Mouse (Mus musculus): ENCODE data around the gene Teddm1a. TPM values are rescaled to one million over a fixed set of nuclear protein-coding genes. Genes with fewer than 3 reads are reported as not detected.

Gene Teddm1a
- polyA plus RNA-seq, 1 experiment from 2014 or later, result not detected

- Histone ChIP-seq H3K27me3 (ENCODE audit: control insufficient read depth, insufficient read depth, low read length) (no peaks in the 10 kb centered on the region), H3K36me3 (ENCODE audit: control insufficient read depth, insufficient read depth, low read length) (peaks cover 26% of the 10 kb centered on the region), H3K4me1 (replicated peaks; ENCODE audit: control insufficient read depth, insufficient read depth, low read length) (no peaks in the 10 kb centered on the region), H3K9ac (ENCODE audit: low read length) (no peak overlapping the region), H3K4me3 (ENCODE audit: low read depth, low read length) (no peak overlapping the region), H3K4me2 (ENCODE audit: low read depth, low read length, severe bottlenecking) (no peak overlapping the region), H3K9me3 (ENCODE audit: control insufficient read depth, low read length) (no peaks in the 10 kb centered on the region; the same call in 1 of the 2 replicates), H3K27ac (ENCODE audit: low read depth, low read length) (no peak overlapping the region)
- no peak for ATAC-seq (replicated peaks; ENCODE audit: low FRiP score)
- 96% methylated on average over 9 of the region's 9 CpGs for WGBS
- DNase-seq (ENCODE audit: low spot score), result no peak
These were observed 18.4 kb downstream of the Teddm1a start for GRCm38 (mm10) chr1:153909963-153910291.

GRCm38 (mm10) chr1:153910423-153910822 lies 18.9 kb downstream of the Teddm1a start:
- no peak overlapping the region for H3K9ac ChIP-seq (ENCODE audit: low read length)
- H3K4me1 ChIP-seq (replicated peaks; ENCODE audit: control insufficient read depth, insufficient read depth, low read length), result no peaks in the 10 kb centered on the region
- 95% methylated on average over 5 of the region's 5 CpGs for WGBS
- H3K9me3 ChIP-seq (ENCODE audit: control insufficient read depth, low read length), result no peaks in the 10 kb centered on the region; the same call in 1 of the 2 replicates
- peaks cover 26% of the 10 kb centered on the region for H3K36me3 ChIP-seq (ENCODE audit: control insufficient read depth, insufficient read depth, low read length)
- H3K27me3 ChIP-seq (ENCODE audit: control insufficient read depth, insufficient read depth, low read length), result no peaks in the 10 kb centered on the region
- no peak for ATAC-seq (replicated peaks; ENCODE audit: low FRiP score)
- no peak overlapping the region for H3K4me2 ChIP-seq (ENCODE audit: low read depth, low read length, severe bottlenecking)
- H3K27ac ChIP-seq (ENCODE audit: low read depth, low read length), result no peak overlapping the region
- DNase-seq (ENCODE audit: low spot score), result no peak
- no peak overlapping the region for H3K4me3 ChIP-seq (ENCODE audit: low read depth, low read length)

- H3K9ac ChIP-seq (ENCODE audit: low read length), result no peak overlapping the region
- no peaks in the 10 kb centered on the region for H3K4me1 ChIP-seq (replicated peaks; ENCODE audit: control insufficient read depth, insufficient read depth, low read length)
- no peaks in the 10 kb centered on the region; the same call in 1 of the 2 replicates for H3K9me3 ChIP-seq (ENCODE audit: control insufficient read depth, low read length)
- no peak overlapping the region for H3K27ac ChIP-seq (ENCODE audit: low read depth, low read length)
- H3K4me3 ChIP-seq (ENCODE audit: low read depth, low read length), result no peak overlapping the region
- no peak for DNase-seq (ENCODE audit: low spot score)
- no peak overlapping the region for H3K4me2 ChIP-seq (ENCODE audit: low read depth, low read length, severe bottlenecking)
- H3K36me3 ChIP-seq (ENCODE audit: control insufficient read depth, insufficient read depth, low read length), result peaks cover 23% of the 10 kb centered on the region
- 84% methylated on average over 6 of the region's 6 CpGs for WGBS
- no peak for ATAC-seq (replicated peaks; ENCODE audit: low FRiP score)
- H3K27me3 ChIP-seq (ENCODE audit: control insufficient read depth, insufficient read depth, low read length), result no peaks in the 10 kb centered on the region
These were observed 19.8 kb downstream of the Teddm1a start for GRCm38 (mm10) chr1:153911276-153911795.

GRCm38 (mm10) chr1:153913869-153914268 lies 22.3 kb downstream of the Teddm1a start:
- DNase-seq (ENCODE audit: low spot score) (no peak), ATAC-seq (replicated peaks; ENCODE audit: low FRiP score) (no peak)
- H3K27me3 ChIP-seq (ENCODE audit: control insufficient read depth, insufficient read depth, low read length), result no peaks in the 10 kb centered on the region
- H3K9ac ChIP-seq (ENCODE audit: low read length), result no peak overlapping the region
- H3K4me3 ChIP-seq (ENCODE audit: low read depth, low read length), result no peak overlapping the region
- 89% methylated on average over 3 of the region's 3 CpGs for WGBS
- no peaks in the 10 kb centered on the region for H3K4me1 ChIP-seq (replicated peaks; ENCODE audit: control insufficient read depth, insufficient read depth, low read length)
- H3K9me3 ChIP-seq (ENCODE audit: control insufficient read depth, low read length), result no peaks in the 10 kb centered on the region; the same call in 1 of the 2 replicates
- H3K36me3 ChIP-seq (ENCODE audit: control insufficient read depth, insufficient read depth, low read length), result peaks cover 5% of the 10 kb centered on the region; the same call in 1 of the 2 replicates
- H3K27ac ChIP-seq (ENCODE audit: low read depth, low read length), result no peak overlapping the region
- no peak overlapping the region for H3K4me2 ChIP-seq (ENCODE audit: low read depth, low read length, severe bottlenecking)

GRCm38 (mm10) chr1:153918521-153919206 lies 27.1 kb downstream of the Teddm1a start:
- no peak overlapping the region for H3K4me3 ChIP-seq (ENCODE audit: low read depth, low read length)
- DNase-seq (ENCODE audit: low spot score), result no peak
- 84% methylated on average over 3 of the region's 3 CpGs for WGBS
- no peak for ATAC-seq (replicated peaks; ENCODE audit: low FRiP score)
- no peaks in the 10 kb centered on the region for H3K27me3 ChIP-seq (ENCODE audit: control insufficient read depth, insufficient read depth, low read length)
- no peaks in the 10 kb centered on the region for H3K4me1 ChIP-seq (replicated peaks; ENCODE audit: control insufficient read depth, insufficient read depth, low read length)
- H3K36me3 ChIP-seq (ENCODE audit: control insufficient read depth, insufficient read depth, low read length), result no peaks in the 10 kb centered on the region
- H3K4me2 ChIP-seq (ENCODE audit: low read depth, low read length, severe bottlenecking), result no peak overlapping the region
- H3K27ac ChIP-seq (ENCODE audit: low read depth, low read length), result no peak overlapping the region
- no peaks in the 10 kb centered on the region; the same call in 1 of the 2 replicates for H3K9me3 ChIP-seq (ENCODE audit: control insufficient read depth, low read length)
- no peak overlapping the region for H3K9ac ChIP-seq (ENCODE audit: low read length)

- DNase-seq (ENCODE audit: low spot score) (no peak), ATAC-seq (replicated peaks; ENCODE audit: low FRiP score) (no peak)
- H3K36me3 ChIP-seq (ENCODE audit: control insufficient read depth, insufficient read depth, low read length), result no peaks in the 10 kb centered on the region
- no peaks in the 10 kb centered on the region for H3K9me3 ChIP-seq (ENCODE audit: control insufficient read depth, low read length)
- H3K4me3 ChIP-seq (ENCODE audit: low read depth, low read length), result no peak overlapping the region
- H3K4me1 ChIP-seq (replicated peaks; ENCODE audit: control insufficient read depth, insufficient read depth, low read length), result no peaks in the 10 kb centered on the region
- WGBS, result 91% methylated on average over 3 of the region's 3 CpGs
- H3K27ac ChIP-seq (ENCODE audit: low read depth, low read length), result no peak overlapping the region
- no peaks in the 10 kb centered on the region for H3K27me3 ChIP-seq (ENCODE audit: control insufficient read depth, insufficient read depth, low read length)
- no peak overlapping the region for H3K9ac ChIP-seq (ENCODE audit: low read length)
- no peak overlapping the region for H3K4me2 ChIP-seq (ENCODE audit: low read depth, low read length, severe bottlenecking)
These were observed 30.1 kb downstream of the Teddm1a start for GRCm38 (mm10) chr1:153921642-153922041.

GRCm38 (mm10) chr1:153922571-153923021 lies 31.1 kb downstream of the Teddm1a start:
- DNase-seq (ENCODE audit: low spot score) (no peak), ATAC-seq (replicated peaks; ENCODE audit: low FRiP score) (no peak)
- Histone ChIP-seq H3K36me3 (ENCODE audit: control insufficient read depth, insufficient read depth, low read length) (no peaks in the 10 kb centered on the region), H3K4me2 (ENCODE audit: low read depth, low read length, severe bottlenecking) (no peak overlapping the region), H3K9ac (ENCODE audit: low read length) (no peak overlapping the region), H3K27ac (ENCODE audit: low read depth, low read length) (no peak overlapping the region), H3K27me3 (ENCODE audit: control insufficient read depth, insufficient read depth, low read length) (no peaks in the 10 kb centered on the region), H3K4me1 (replicated peaks; ENCODE audit: control insufficient read depth, insufficient read depth, low read length) (no peaks in the 10 kb centered on the region), H3K9me3 (ENCODE audit: control insufficient read depth, low read length) (no peaks in the 10 kb centered on the region), H3K4me3 (ENCODE audit: low read depth, low read length) (no peak overlapping the region)
- 65% methylated on average over 5 of the region's 5 CpGs for WGBS

GRCm38 (mm10) chr1:153924395-153925385 lies 33.1 kb downstream of the Teddm1a start:
- H3K9me3 ChIP-seq (ENCODE audit: control insufficient read depth, low read length), result no peaks in the 10 kb centered on the region
- no peak overlapping the region for H3K27ac ChIP-seq (ENCODE audit: low read depth, low read length)
- no peak overlapping the region for H3K4me3 ChIP-seq (ENCODE audit: low read depth, low read length)
- no peaks in the 10 kb centered on the region for H3K27me3 ChIP-seq (ENCODE audit: control insufficient read depth, insufficient read depth, low read length)
- H3K9ac ChIP-seq (ENCODE audit: low read length), result no peak overlapping the region
- DNase-seq (ENCODE audit: low spot score), result no peak
- H3K4me1 ChIP-seq (replicated peaks; ENCODE audit: control insufficient read depth, insufficient read depth, low read length), result no peaks in the 10 kb centered on the region
- H3K4me2 ChIP-seq (ENCODE audit: low read depth, low read length, severe bottlenecking), result no peak overlapping the region
- ATAC-seq (replicated peaks; ENCODE audit: low FRiP score), result no peak
- no peaks in the 10 kb centered on the region for H3K36me3 ChIP-seq (ENCODE audit: control insufficient read depth, insufficient read depth, low read length)
- WGBS, result 84% methylated on average over 6 of the region's 6 CpGs

Measured in forebrain, embryonic 11.5 days (tissue).